Mouse (Mus musculus): ENCODE measurements at regions not wholly inside any gene's neighbourhood (a gene's known extent, or its start where the extent isn't known, plus 50 kb on each side); places are given as distances from the start of the nearest gene placed in this dataset.

- no peak overlapping the region for H3K4me3 ChIP-seq (replicated peaks; ENCODE audit: low read length)
- TF ChIP-seq CTCF (conservative IDR thresholded peaks at IDR 0.05; ENCODE audit: low read length) (no peak), POU5F1 (IDR thresholded peaks at IDR 0.05; ENCODE audit: borderline replicate concordance, low read length) (no peak), NANOG (IDR thresholded peaks at IDR 0.05; ENCODE audit: borderline replicate concordance, low read length) (no peak)
- H3K4me1 ChIP-seq (replicated peaks; ENCODE audit: low read depth, low read length): no peaks in the 10 kb centered on the region
- H3K36me3 ChIP-seq (ENCODE audit: insufficient read depth, low read length): no peaks in the 10 kb centered on the region
- H3K27me3 ChIP-seq (ENCODE audit: insufficient read depth, low read length): no peaks in the 10 kb centered on the region
- no peaks in the 10 kb centered on the region for H3K9me3 ChIP-seq (ENCODE audit: low read length)
Measured at GRCm38 (mm10) chr14:66534671-66535070, 525.7 kb upstream of the Gulo start.

- no peaks in the 10 kb centered on the region for H3K27me3 ChIP-seq (ENCODE audit: insufficient read depth, low read length)
- no peak for TF ChIP-seq CTCF (conservative IDR thresholded peaks at IDR 0.05; ENCODE audit: low read length)
- no peak for TF ChIP-seq POU5F1 (IDR thresholded peaks at IDR 0.05; ENCODE audit: borderline replicate concordance, low read length)
- TF ChIP-seq NANOG (IDR thresholded peaks at IDR 0.05; ENCODE audit: borderline replicate concordance, low read length): no peak
Measured at GRCm38 (mm10) chr14:66528135-66528534, 519.1 kb upstream of the Gulo start.

GRCm38 (mm10) chr14:66527061-66527460, 518.1 kb upstream of the Gulo start:
- no peak for TF ChIP-seq CTCF (conservative IDR thresholded peaks at IDR 0.05; ENCODE audit: low read length)
- TF ChIP-seq POU5F1 (IDR thresholded peaks at IDR 0.05; ENCODE audit: borderline replicate concordance, low read length): no peak
- TF ChIP-seq NANOG (IDR thresholded peaks at IDR 0.05; ENCODE audit: borderline replicate concordance, low read length): no peak

More at GRCm38 (mm10) chr14:66528135-66528534, 519.1 kb upstream of the Gulo start:
- H3K36me3 ChIP-seq (ENCODE audit: insufficient read depth, low read length): no peaks in the 10 kb centered on the region
- H3K4me3 ChIP-seq (replicated peaks; ENCODE audit: low read length): no peak overlapping the region
- H3K4me1 ChIP-seq (replicated peaks; ENCODE audit: low read depth, low read length): no peaks in the 10 kb centered on the region
- no peaks in the 10 kb centered on the region for H3K9me3 ChIP-seq (ENCODE audit: low read length)

GRCm38 (mm10) chr14:66522856-66523400, 513.9 kb upstream of the Gulo start:
- no peaks in the 10 kb centered on the region for H3K27me3 ChIP-seq (ENCODE audit: insufficient read depth, low read length)
- no peaks in the 10 kb centered on the region for H3K9me3 ChIP-seq (ENCODE audit: low read length)
- no peak overlapping the region for H3K4me3 ChIP-seq (replicated peaks; ENCODE audit: low read length)
- no peaks in the 10 kb centered on the region for H3K4me1 ChIP-seq (replicated peaks; ENCODE audit: low read depth, low read length)
- no peaks in the 10 kb centered on the region for H3K36me3 ChIP-seq (ENCODE audit: insufficient read depth, low read length)
- TF ChIP-seq CTCF (conservative IDR thresholded peaks at IDR 0.05; ENCODE audit: low read length) (no peak), NANOG (IDR thresholded peaks at IDR 0.05; ENCODE audit: borderline replicate concordance, low read length) (no peak), POU5F1 (IDR thresholded peaks at IDR 0.05; ENCODE audit: borderline replicate concordance, low read length) (no peak)

More at GRCm38 (mm10) chr14:66527061-66527460, 518.1 kb upstream of the Gulo start:
- no peaks in the 10 kb centered on the region for H3K36me3 ChIP-seq (ENCODE audit: insufficient read depth, low read length)
- H3K4me1 ChIP-seq (replicated peaks; ENCODE audit: low read depth, low read length): no peaks in the 10 kb centered on the region
- H3K27me3 ChIP-seq (ENCODE audit: insufficient read depth, low read length): no peaks in the 10 kb centered on the region
- H3K4me3 ChIP-seq (replicated peaks; ENCODE audit: low read length): no peak overlapping the region
- no peaks in the 10 kb centered on the region for H3K9me3 ChIP-seq (ENCODE audit: low read length)

- no peaks in the 10 kb centered on the region for H3K36me3 ChIP-seq (ENCODE audit: insufficient read depth, low read length)
- H3K9me3 ChIP-seq (ENCODE audit: low read length): no peaks in the 10 kb centered on the region
- H3K27me3 ChIP-seq (ENCODE audit: insufficient read depth, low read length): no peaks in the 10 kb centered on the region
- H3K4me1 ChIP-seq (replicated peaks; ENCODE audit: low read depth, low read length): no peaks in the 10 kb centered on the region
- no peak for TF ChIP-seq NANOG (IDR thresholded peaks at IDR 0.05; ENCODE audit: borderline replicate concordance, low read length)
- TF ChIP-seq CTCF (conservative IDR thresholded peaks at IDR 0.05; ENCODE audit: low read length): no peak
- no peak for TF ChIP-seq POU5F1 (IDR thresholded peaks at IDR 0.05; ENCODE audit: borderline replicate concordance, low read length)
- H3K4me3 ChIP-seq (replicated peaks; ENCODE audit: low read length): no peak overlapping the region
Measured at GRCm38 (mm10) chr14:66521836-66522629, 513.0 kb upstream of the Gulo start.

- H3K36me3 ChIP-seq (ENCODE audit: insufficient read depth, low read length): no peaks in the 10 kb centered on the region
- H3K4me1 ChIP-seq (replicated peaks; ENCODE audit: low read depth, low read length): no peaks in the 10 kb centered on the region
- no peak overlapping the region for H3K4me3 ChIP-seq (replicated peaks; ENCODE audit: low read length)
- no peaks in the 10 kb centered on the region for H3K27me3 ChIP-seq (ENCODE audit: insufficient read depth, low read length)
- peaks cover 4% of the 10 kb centered on the region; the same call in 1 of the 2 replicates for H3K9me3 ChIP-seq (ENCODE audit: low read length)
- TF ChIP-seq CTCF (conservative IDR thresholded peaks at IDR 0.05; ENCODE audit: low read length) (no peak), NANOG (IDR thresholded peaks at IDR 0.05; ENCODE audit: borderline replicate concordance, low read length) (no peak), POU5F1 (IDR thresholded peaks at IDR 0.05; ENCODE audit: borderline replicate concordance, low read length) (no peak)
Measured at GRCm38 (mm10) chr14:66516770-66517169, 507.8 kb upstream of the Gulo start.

- Histone ChIP-seq H3K4me3 (replicated peaks; ENCODE audit: low read length) (no peak overlapping the region), H3K4me1 (replicated peaks; ENCODE audit: low read depth, low read length) (no peaks in the 10 kb centered on the region), H3K27me3 (ENCODE audit: insufficient read depth, low read length) (no peaks in the 10 kb centered on the region), H3K36me3 (ENCODE audit: insufficient read depth, low read length) (no peaks in the 10 kb centered on the region), H3K9me3 (ENCODE audit: low read length) (peaks cover 4% of the 10 kb centered on the region; the same call in 1 of the 2 replicates)
- TF ChIP-seq NANOG (IDR thresholded peaks at IDR 0.05; ENCODE audit: borderline replicate concordance, low read length): no peak
- no peak for TF ChIP-seq POU5F1 (IDR thresholded peaks at IDR 0.05; ENCODE audit: borderline replicate concordance, low read length)
- no peak for TF ChIP-seq CTCF (conservative IDR thresholded peaks at IDR 0.05; ENCODE audit: low read length)
Measured at GRCm38 (mm10) chr14:66510750-66511149, 501.7 kb upstream of the Gulo start.

- Histone ChIP-seq H3K36me3 (ENCODE audit: insufficient read depth, low read length) (no peaks in the 10 kb centered on the region), H3K9me3 (ENCODE audit: low read length) (peaks cover 4% of the 10 kb centered on the region; the same call in 1 of the 2 replicates), H3K4me3 (replicated peaks; ENCODE audit: low read length) (no peak overlapping the region), H3K4me1 (replicated peaks; ENCODE audit: low read depth, low read length) (no peaks in the 10 kb centered on the region), H3K27me3 (ENCODE audit: insufficient read depth, low read length) (no peaks in the 10 kb centered on the region)
- TF ChIP-seq NANOG (IDR thresholded peaks at IDR 0.05; ENCODE audit: borderline replicate concordance, low read length): no peak
- TF ChIP-seq POU5F1 (IDR thresholded peaks at IDR 0.05; ENCODE audit: borderline replicate concordance, low read length): no peak
Measured at GRCm38 (mm10) chr14:66510218-66510617, 501.2 kb upstream of the Gulo start.

Measured in E14TG2a.4 (cell line).